Mouse (Mus musculus) embryonic fibroblast, embryonic 13.5 days (primary cell): ENCODE measurements at regions not wholly inside any gene's neighbourhood (a gene's known extent, or its start where the extent isn't known, plus 50 kb on each side); places are given as distances from the start of the nearest gene placed in this dataset.

Experiments used
- CTCF ChIP-seq: IDR thresholded peaks from 2 replicates; pipeline ENCODE4 v1.5.1; 2011; ENCODE audit warnings: mild to moderate bottlenecking, control low read depth, low read length, moderate library complexity, borderline replicate concordance; ENCODE audit not compliant: insufficient read depth
- POLR2A ChIP-seq: IDR thresholded peaks from 2 replicates; pipeline ENCODE4 v1.6.1; 2011; ENCODE audit warnings: low read depth, mild to moderate bottlenecking, control low read depth, low read length, moderate library complexity

DNA sequence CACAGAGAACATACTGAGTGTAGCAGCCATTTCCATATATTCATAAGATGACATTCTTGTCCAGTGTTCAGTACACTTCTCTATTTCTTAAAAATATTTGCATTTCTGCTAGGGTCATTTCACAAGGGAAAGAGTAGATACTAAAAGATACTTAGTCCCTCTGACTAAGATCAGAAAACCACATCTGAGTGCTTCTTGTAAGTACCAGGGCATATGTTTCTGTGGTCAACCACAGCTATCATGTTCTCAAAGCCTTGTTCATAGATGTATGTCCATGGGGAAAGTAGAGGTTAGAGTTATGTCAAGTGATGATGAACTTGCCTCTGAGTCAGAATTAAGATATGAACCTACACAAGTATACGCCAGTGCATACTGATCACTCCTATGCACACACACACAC, 279.2 kb upstream of the Clnk start:
- TF ChIP-seq CTCF (no peak), POLR2A (no peak)
